Mouse (Mus musculus): ENCODE measurements at regions not wholly inside any gene's neighbourhood (a gene's known extent, or its start where the extent isn't known, plus 50 kb on each side); places are given as distances from the start of the nearest gene placed in this dataset.

DNA sequence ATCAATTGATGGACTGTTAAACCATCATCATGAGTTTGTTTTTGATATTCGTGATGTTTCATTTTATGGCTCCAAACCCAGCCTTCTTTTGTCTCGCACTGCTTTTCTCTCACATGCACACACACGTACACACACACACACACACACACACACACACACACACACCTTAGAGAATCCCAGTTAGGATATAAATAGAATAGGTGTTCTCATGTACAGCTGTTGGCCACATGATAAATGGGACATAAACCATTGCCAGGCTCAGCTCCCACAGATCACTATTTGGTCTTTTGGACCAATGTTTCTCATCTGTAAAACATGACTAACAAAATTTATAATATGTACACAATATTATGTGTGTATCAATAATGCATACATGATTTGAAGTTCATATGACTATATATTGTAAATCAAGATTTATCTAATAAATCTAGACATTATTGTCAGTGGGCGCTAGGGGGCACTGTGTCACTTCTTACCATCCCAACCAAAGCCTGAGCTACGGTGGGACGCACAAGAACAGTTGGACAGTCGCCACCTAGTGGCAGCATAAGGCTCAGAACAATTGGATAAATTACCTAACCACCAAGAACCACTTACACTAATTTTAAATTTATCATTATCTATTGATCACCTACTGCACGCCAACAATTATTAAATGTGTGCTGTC is 151.9 kb upstream of the Rag2 start:
- no peak for TF ChIP-seq ZKSCAN1 (IDR thresholded peaks at IDR 0.05; ENCODE audit: borderline replicate concordance, low read depth, low read length)
- no peak for TF ChIP-seq MAZ (IDR thresholded peaks at IDR 0.05; ENCODE audit: low read depth, low read length)
- TF ChIP-seq MXI1 (IDR thresholded peaks at IDR 0.05; ENCODE audit: low read depth, low read length), result no peak

Data from CH12.LX (cell line).